Mouse (Mus musculus) small intestine, adult 2 months (tissue): Measurements from ENCODE around the gene Syt2. TPM values are rescaled to one million over a fixed set of nuclear protein-coding genes. Genes with fewer than 3 reads are reported as not detected.

ENCODE experiments used
- H3K27ac ChIP-seq: fragments of 200-500 bp; 2 replicates; pipeline ENCODE4 v1.5.1; 2012; ENCODE audit warnings: low read depth, low read length, control low read depth, inconsistent platforms; ENCODE audit not compliant: insufficient read depth
- H3K27me3 ChIP-seq: fragments of 200-500 bp; 2 replicates; pipeline ENCODE4 v1.6.1; 2012; ENCODE audit warnings: mild to moderate bottlenecking, moderate library complexity, low read length, inconsistent platforms; ENCODE audit not compliant: control insufficient read depth, insufficient read depth
- H3K36me3 ChIP-seq: fragments of 200-500 bp; 2 replicates; pipeline ENCODE4 v1.6.1; 2012; ENCODE audit warnings: mild to moderate bottlenecking, low read length, control low read depth, inconsistent platforms; ENCODE audit not compliant: control insufficient read depth, insufficient read depth
- H3K4me1 ChIP-seq: fragments of 200-500 bp; 2 replicates; pipeline ENCODE4 v1.6.1; 2012; ENCODE audit warnings: low read length, inconsistent platforms, mixed read lengths; ENCODE audit not compliant: control insufficient read depth, insufficient read depth, insufficient read length
- H3K4me3 ChIP-seq: fragments of 200-500 bp; 2 replicates; pipeline ENCODE4 v1.5.1; 2012; ENCODE audit warnings: low read depth, mild to moderate bottlenecking, control low read depth, inconsistent platforms, low read length, moderate library complexity
- CTCF ChIP-seq: fragments of 200-500 bp; IDR thresholded peaks from 2 replicates; pipeline ENCODE4 v1.5.1; 2012; ENCODE audit warnings: low read depth, mild to moderate bottlenecking, control low read depth, inconsistent platforms, low read length, moderate library complexity, mixed read lengths; ENCODE audit not compliant: insufficient replicate concordance, insufficient read length; ENCODE audit errors: extremely low read depth
- POLR2A ChIP-seq: fragments of 200-500 bp; IDR thresholded peaks from 2 replicates; pipeline ENCODE4 v1.6.1; 2012; ENCODE audit warnings: low read depth, mild to moderate bottlenecking, control low read depth, inconsistent platforms, low read length, moderate library complexity
- WGBS: fragments of 180-500 bp; shearing (Covaris S2); methylation state at CpG from one replicate; pipeline ENCODE4 v1.1.7; 2018; 5-methylcytosine and 5-hydroxymethylcytosine counted together
- polyA plus RNA-seq: library from polyadenylated mRNA; depleted of rRNA; stranded (reverse); fragments of >200 nt; gene quantifications from 2 replicates; pipeline ENCODE4 v1.2.3, GENCODE M21; 2012

Syt2 gene
- polyA plus RNA-seq, 1 experiment = 1.2 TPM

GRCm38 (mm10) chr1:134703232-134703631 is 56.8 kb downstream of the Syt2 start:
- peaks cover 1% of the 10 kb centered on the region for H3K27me3 ChIP-seq
- no peaks in the 10 kb centered on the region; the same call in 1 of the 2 replicates for H3K4me1 ChIP-seq
- TF ChIP-seq POLR2A = no peak
- no peak for TF ChIP-seq CTCF
- no peaks in the 10 kb centered on the region for H3K36me3 ChIP-seq
- WGBS = 77% methylated on average over 2 of the region's 2 CpGs
- H3K27ac ChIP-seq = no peak overlapping the region
- H3K4me3 ChIP-seq = no peak overlapping the region

GRCm38 (mm10) chr1:134704396-134705306 is 58.2 kb downstream of the Syt2 start:
- Histone ChIP-seq H3K4me1 (peaks cover 3% of the 10 kb centered on the region; the same call in 1 of the 2 replicates), H3K27me3 (peaks cover 14% of the 10 kb centered on the region), H3K4me3 (no peak overlapping the region), H3K27ac (no peak overlapping the region), H3K36me3 (no peaks in the 10 kb centered on the region)
- WGBS = 41% methylated on average over 22 of the region's 22 CpGs
- no peak for TF ChIP-seq POLR2A
- peak; percentile 71; the same call in 1 of the 2 replicates for TF ChIP-seq CTCF

- 78% methylated on average over 2 of the region's 2 CpGs for WGBS
These were observed 60.1 kb downstream of the Syt2 start for GRCm38 (mm10) chr1:134706549-134706948.

GRCm38 (mm10) chr1:134707516-134707915 is 61.0 kb downstream of the Syt2 start:
- Histone ChIP-seq H3K4me3 (no peak overlapping the region), H3K27ac (no peak overlapping the region), H3K4me1 (peaks cover 3% of the 10 kb centered on the region; the same call in 1 of the 2 replicates), H3K27me3 (peaks cover 14% of the 10 kb centered on the region), H3K36me3 (no peaks in the 10 kb centered on the region)
- TF ChIP-seq CTCF = no peak
- TF ChIP-seq POLR2A = no peak
- WGBS = 76% methylated on average over 3 of the region's 3 CpGs

More at GRCm38 (mm10) chr1:134706549-134706948, 60.1 kb downstream of the Syt2 start:
- Histone ChIP-seq H3K27ac (no peak overlapping the region), H3K27me3 (peaks cover 14% of the 10 kb centered on the region), H3K4me1 (peaks cover 3% of the 10 kb centered on the region; the same call in 1 of the 2 replicates), H3K36me3 (no peaks in the 10 kb centered on the region), H3K4me3 (no peak overlapping the region)
- TF ChIP-seq POLR2A = no peak
- TF ChIP-seq CTCF = no peak

- TF ChIP-seq CTCF (no peak), POLR2A (no peak)
- Histone ChIP-seq H3K27me3 (peaks cover 14% of the 10 kb centered on the region), H3K4me3 (no peak overlapping the region), H3K36me3 (no peaks in the 10 kb centered on the region), H3K27ac (no peak overlapping the region), H3K4me1 (peaks cover 3% of the 10 kb centered on the region; the same call in 1 of the 2 replicates)
- 14% methylated on average over 8 of the region's 8 CpGs for WGBS
These were observed 61.8 kb downstream of the Syt2 start for GRCm38 (mm10) chr1:134708274-134708673.

- no peak overlapping the region for H3K27ac ChIP-seq
These were observed 62.4 kb downstream of the Syt2 start for GRCm38 (mm10) chr1:134708801-134709385.

More at GRCm38 (mm10) chr1:134708801-134709385, 62.4 kb downstream of the Syt2 start:
- TF ChIP-seq POLR2A = no peak
- TF ChIP-seq CTCF = no peak
- under 1% methylated on average over 46 of the region's 46 CpGs for WGBS
- Histone ChIP-seq H3K27me3 (peaks cover 14% of the 10 kb centered on the region), H3K4me3 (peak overlapping the region; percentile 34), H3K4me1 (peaks cover 3% of the 10 kb centered on the region; the same call in 1 of the 2 replicates), H3K36me3 (no peaks in the 10 kb centered on the region)
